Mouse (Mus musculus) heart, postnatal 14 days (tissue): ENCODE measurements around the gene Gm773. TPM values are rescaled to one million over a fixed set of nuclear protein-coding genes. Genes with fewer than 3 reads are reported as not detected.
"Not testable (repeated sequence)": the region's sequence is repeated elsewhere in the genome, so short reads cannot be mapped to it uniquely, and the experiment has no call there.

Source experiments
- DNase-seq, 2 experiments: peaks; one replicate each; pipeline ENCODE4 v3.0.0; 2021 to 2022
- intact Hi-C: fragments of 180-260 bp; cut with DNase I; formaldehyde crosslinking; loops from one replicate; pipeline ENCODE4 v1.15.1; 2025
- long read RNA-seq, 2 experiments: library from polyadenylated mRNA; stranded (forward); transcript quantifications; one replicate each; pipeline ENCODE4 v2.0.0; 2021
- total RNA-seq, 2 experiments: library from RNA; stranded (reverse); gene quantifications; 2 replicates each; pipeline ENCODE4 v1.2.3; 2021

The Gm773 gene
- not detected for total RNA-seq
- long read RNA-seq, experiment 1 = 0 reads
- long read RNA-seq, experiment 2 = 0 reads

GRCm38 (mm10) chrX:56212771-56213170, at the start of gene Gm773:
TSS of gene Gm773 (minus strand) at chrX:56212881.
- intact Hi-C loops = no loop called here
- DNase-seq = no peak

GRCm38 (mm10) chrX:56186449-56186848, 26.2 kb downstream of the Gm773 start:
- intact Hi-C loops, DNase-seq: not testable (repeated sequence)

DNA sequence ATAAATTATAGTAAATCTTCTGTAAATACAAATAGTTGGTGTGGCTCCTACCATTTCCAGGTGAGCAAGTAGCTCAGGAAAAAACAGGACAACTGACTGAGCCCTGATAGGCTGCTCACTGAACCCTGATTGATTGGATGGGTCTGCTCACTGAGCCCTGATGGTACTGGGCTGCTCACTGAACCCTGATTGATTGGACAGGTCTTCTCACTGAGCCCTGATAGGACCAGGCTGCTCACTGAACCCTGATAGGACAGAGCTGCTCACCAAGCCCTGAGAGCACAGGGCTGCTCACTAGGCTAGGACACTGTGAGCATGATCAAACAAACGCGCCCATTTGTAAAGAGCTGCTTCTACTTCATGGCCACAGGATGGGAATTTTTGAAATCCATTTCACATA, 61.3 kb downstream of the Gm773 start:
- DNase-seq = no peak

More for the DNA sequence above, 61.3 kb downstream of the Gm773 start:
- intact Hi-C loops = no loop called here

Other genes starting within 250 kb of the Gm773 start
- gene 3830403N18Rik, start 76.3 kb downstream of the Gm773 start, total RNA-seq = under 1 TPM in 1 of 2 experiments, not detected in 1; 0.68 TPM
- 1 to 10 TPM; 4.1 to 4.9 TPM for gene Zfp449, start 133.5 kb upstream of the Gm773 start, total RNA-seq
- under 1 TPM; 0.15 to 0.22 TPM for gene Smim10l2a, start 161.7 kb upstream of the Gm773 start, total RNA-seq
- gene Gm2174, start 235.1 kb upstream of the Gm773 start, total RNA-seq = 1 to 10 TPM in 1 of 2 experiments, under 1 TPM in 1; 0.98 to 1.4 TPM
- gene Ints6l, start 242.0 kb upstream of the Gm773 start, total RNA-seq = 10 to 100 TPM; 10.9 to 11.3 TPM